Mouse (Mus musculus) embryonic facial prominence, embryonic 11.5 days (tissue): ENCODE results near the gene Igflr1. TPM values are rescaled to one million over a fixed set of nuclear protein-coding genes. Genes with fewer than 3 reads are reported as not detected.

Experiments used
- ATAC-seq: fragments of 200-750 bp; cut with Nextera tagmentation; replicated peaks from 2 replicates; pipeline ENCODE4 v1.8.0; 2017; ENCODE audit warnings: low read depth; ENCODE audit not compliant: insufficient number of reproducible peaks, low FRiP score, low TSS enrichment
- DNase-seq: peaks from one replicate; pipeline ENCODE4 v3.0.0-alpha.2; 2015; ENCODE audit warnings: low spot score
- H3K27ac ChIP-seq: fragments of 300-500 bp; sonication (generic); replicated peaks from 2 replicates; pipeline ENCODE4 v1.5.1; 2014; ENCODE audit warnings: mild to moderate bottlenecking, low read depth, low read length, control low read depth
- H3K27me3 ChIP-seq: fragments of 300-500 bp; sonication (generic); 2 replicates; pipeline ENCODE4 v1.6.1; 2014; ENCODE audit warnings: mild to moderate bottlenecking, low read length, moderate library complexity, mixed read lengths; ENCODE audit not compliant: control insufficient read depth, insufficient read depth
- H3K36me3 ChIP-seq: fragments of 300-500 bp; sonication (generic); replicated peaks from 2 replicates; pipeline ENCODE4 v1.6.1; 2014; ENCODE audit warnings: low read depth, mild to moderate bottlenecking, low read length, moderate library complexity, mixed read lengths; ENCODE audit not compliant: control insufficient read depth, insufficient read depth
- H3K4me1 ChIP-seq: fragments of 300-500 bp; sonication (generic); 2 replicates; pipeline ENCODE4 v1.6.1; 2014; ENCODE audit warnings: low read length, mixed read lengths; ENCODE audit not compliant: control insufficient read depth, insufficient read depth
- H3K4me2 ChIP-seq: fragments of 300-500 bp; sonication (generic); 2 replicates; pipeline ENCODE4 v1.6.1; 2014; ENCODE audit warnings: low read depth, mild to moderate bottlenecking, control low read depth, low read length, moderate library complexity
- H3K4me3 ChIP-seq: fragments of 300-500 bp; sonication (generic); 2 replicates; pipeline ENCODE4 v1.5.1; 2014; ENCODE audit warnings: low read depth, low read length, control low read depth
- H3K9ac ChIP-seq: fragments of 300-500 bp; sonication (generic); replicated peaks from 2 replicates; pipeline ENCODE4 v1.6.1; 2014; ENCODE audit warnings: mild to moderate bottlenecking, control low read depth, low read length
- H3K9me3 ChIP-seq: fragments of 300-500 bp; sonication (generic); replicated peaks from 2 replicates; pipeline ENCODE4 v1.6.1; 2016; ENCODE audit warnings: mild to moderate bottlenecking, low read length, inconsistent platforms, mixed read lengths; ENCODE audit not compliant: control insufficient read depth
- WGBS: fragments of 180-500 bp; shearing (Covaris S2); extraction: QIAGEN DNeasy Blood & Tissue Kit; methylation state at CpG from one replicate; pipeline ENCODE4 v1.1.7; 2014; 5-methylcytosine and 5-hydroxymethylcytosine counted together
- polyA plus RNA-seq: library from polyadenylated mRNA; unstranded; fragments of >200 nt; fragmentation: Nextera tagmentation; extraction: Ambion mirVana; gene quantifications from 2 replicates; pipeline ENCODE4 v1.2.1, GENCODE M21; 2014

Igflr1 gene
- polyA plus RNA-seq = 1.5 and 2.9 TPM in 2 replicates

DNA sequence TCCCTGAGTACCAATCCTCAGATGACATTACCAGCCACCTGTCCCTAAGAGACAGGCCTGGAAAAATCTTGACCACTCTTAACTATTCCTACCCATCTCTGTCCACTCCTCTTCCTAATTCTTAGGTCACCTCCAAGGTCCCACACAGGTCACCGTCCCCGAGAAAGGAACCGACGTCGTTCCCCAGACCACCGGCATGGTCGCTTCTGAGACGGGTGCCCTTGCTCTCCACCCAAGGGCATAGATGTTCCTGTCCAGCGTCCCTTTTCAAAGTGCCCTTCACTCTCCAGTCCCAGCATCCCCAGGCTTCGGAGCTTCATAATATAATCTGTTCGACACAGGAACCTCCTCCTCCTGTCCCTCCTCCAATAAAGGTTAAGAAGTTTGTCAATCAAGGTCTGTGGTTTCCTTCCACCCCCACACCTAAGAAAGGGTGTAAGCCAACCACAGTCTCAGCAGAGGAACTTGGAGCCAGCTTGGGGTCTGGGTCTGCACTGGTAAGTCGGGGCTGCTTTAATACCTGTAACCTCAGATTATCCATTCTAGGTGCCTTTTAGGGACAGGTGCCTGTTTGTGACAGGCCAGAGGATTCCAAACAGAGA lies at the start of gene Igflr1:
Gene Igflr1, plus strand, starts transcription at position 458 of the 602 bp plus-strand sequence.
- peaks cover 5% of the 10 kb centered on the region for H3K36me3 ChIP-seq
- H3K4me2 ChIP-seq = no peak within 1 kb of the TSS
- ATAC-seq (no peak), DNase-seq (no peak)
- no peaks in the 10 kb centered on the region for H3K27me3 ChIP-seq
- H3K27ac ChIP-seq = no peak within 1 kb of the TSS
- no peaks in the 10 kb centered on the region for H3K4me1 ChIP-seq
- H3K9ac ChIP-seq = no peak within 1 kb of the TSS
- 94% methylated on average over 12 of the region's 12 CpGs for WGBS
- no peak within 1 kb of the TSS for H3K4me3 ChIP-seq
- H3K9me3 ChIP-seq = no peaks in the 10 kb centered on the region

DNA sequence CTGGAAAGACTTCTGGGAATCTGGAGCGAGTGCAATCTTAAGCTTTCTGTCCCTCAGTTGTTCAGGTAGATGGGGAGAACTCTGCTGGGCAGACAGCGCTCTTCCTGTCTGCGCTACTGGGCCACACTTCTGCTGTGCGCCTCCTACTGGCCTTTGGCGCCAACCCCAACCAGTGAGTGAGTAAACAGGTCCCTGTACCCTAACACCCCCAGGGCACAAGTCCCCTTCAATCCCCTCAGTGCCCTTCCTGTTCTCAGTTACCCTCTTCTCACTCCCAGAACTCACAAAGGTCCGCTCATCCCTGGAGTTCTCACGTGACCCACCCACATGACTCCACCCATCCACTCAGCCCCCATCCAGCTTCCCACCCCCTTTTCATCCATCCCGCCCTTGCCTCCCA lies 46.9 kb upstream of the Igflr1 start:
- Histone ChIP-seq H3K4me2 (no peak overlapping the region), H3K9ac (no peak overlapping the region), H3K4me3 (no peak overlapping the region), H3K4me1 (no peaks in the 10 kb centered on the region), H3K27me3 (no peaks in the 10 kb centered on the region), H3K27ac (no peak overlapping the region), H3K9me3 (no peaks in the 10 kb centered on the region), H3K36me3 (peaks cover 2% of the 10 kb centered on the region; the same call in 1 of the 2 replicates)
- ATAC-seq (no peak), DNase-seq (no peak)
- WGBS = 38% methylated on average over 8 of the region's 8 CpGs

DNA sequence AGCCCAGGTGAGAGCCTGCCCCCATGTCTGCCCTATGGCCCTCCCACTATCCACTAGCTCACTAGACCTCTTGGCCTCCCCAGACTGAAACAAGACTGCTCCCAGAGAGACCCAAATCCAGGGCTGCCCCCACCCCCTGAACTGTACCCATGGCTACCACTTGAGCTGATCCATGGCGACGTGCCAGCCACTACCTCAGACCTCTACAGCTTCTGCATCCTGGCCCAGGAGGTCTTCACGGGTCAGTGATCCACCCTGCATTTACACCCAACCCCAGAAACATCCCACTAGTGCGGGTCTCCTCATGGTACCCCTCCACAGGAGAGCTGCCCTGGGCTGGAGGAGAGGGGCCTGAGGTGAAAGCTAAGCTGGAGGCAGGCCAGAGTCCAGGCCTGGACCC lies 44.8 kb upstream of the Igflr1 start:
- WGBS = 66% methylated on average over 4 of the region's 4 CpGs
- Histone ChIP-seq H3K27ac (no peak overlapping the region), H3K4me2 (no peak overlapping the region), H3K9me3 (no peaks in the 10 kb centered on the region), H3K27me3 (no peaks in the 10 kb centered on the region), H3K4me1 (no peaks in the 10 kb centered on the region), H3K9ac (no peak overlapping the region), H3K36me3 (peaks cover 2% of the 10 kb centered on the region; the same call in 1 of the 2 replicates), H3K4me3 (no peak overlapping the region)
- DNase-seq = no peak
- ATAC-seq = no peak

DNA sequence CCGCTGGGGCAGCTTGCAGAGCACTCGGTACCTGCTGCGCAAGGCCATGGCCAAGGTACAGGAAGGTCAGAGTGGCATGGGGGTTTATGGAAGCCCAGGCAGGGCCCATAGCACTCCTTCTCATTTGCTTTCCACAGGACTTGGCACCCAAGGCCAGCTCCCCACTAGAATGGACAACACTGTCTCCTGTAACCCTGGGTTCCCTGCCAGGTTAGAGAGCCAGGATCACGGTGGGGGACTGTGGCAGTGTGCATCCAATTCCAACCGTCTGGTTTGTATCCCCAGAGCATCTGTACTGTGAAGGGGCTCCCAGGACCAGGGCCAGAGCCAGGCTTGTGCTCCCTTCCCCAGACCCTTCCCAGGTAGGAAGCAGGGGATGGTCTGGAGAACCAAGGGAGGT lies 44.4 kb upstream of the Igflr1 start:
- ATAC-seq (no peak), DNase-seq (no peak)
- Histone ChIP-seq H3K9ac (no peak overlapping the region), H3K4me1 (no peaks in the 10 kb centered on the region), H3K27me3 (no peaks in the 10 kb centered on the region), H3K4me3 (no peak overlapping the region), H3K9me3 (no peaks in the 10 kb centered on the region), H3K4me2 (no peak overlapping the region), H3K36me3 (peaks cover 2% of the 10 kb centered on the region; the same call in 1 of the 2 replicates), H3K27ac (no peak overlapping the region)
- WGBS = 65% methylated on average over 5 of the region's 5 CpGs

DNA sequence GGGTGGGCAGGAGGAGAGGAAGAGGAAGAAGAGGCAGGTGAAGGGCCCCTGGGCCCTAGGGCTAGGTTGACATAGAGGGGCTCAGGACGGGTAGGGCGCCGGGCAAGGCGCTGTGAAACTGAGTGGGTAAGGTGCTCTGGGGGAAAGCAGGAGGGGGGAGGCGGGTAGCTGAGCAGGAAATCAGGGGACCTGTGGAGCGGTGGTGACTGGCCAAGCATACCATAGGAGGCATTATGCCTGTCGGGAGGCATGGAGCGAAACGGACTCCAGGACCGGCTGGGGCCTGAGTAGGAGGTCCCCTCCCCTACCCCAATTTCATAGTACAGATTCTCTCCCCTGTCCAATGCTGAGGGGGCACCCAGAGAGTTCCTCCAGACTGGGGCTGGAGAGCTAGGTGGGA lies 42.4 kb upstream of the Igflr1 start:
- Histone ChIP-seq H3K4me3 (no peak overlapping the region), H3K4me1 (0 out of 2 replicates have a peak, but pooled peaks cover 4% of the 10 kb centered on the region), H3K9ac (no peak overlapping the region), H3K4me2 (no peak overlapping the region), H3K27ac (no peak overlapping the region), H3K9me3 (no peaks in the 10 kb centered on the region), H3K27me3 (no peaks in the 10 kb centered on the region), H3K36me3 (peaks cover 2% of the 10 kb centered on the region)
- ATAC-seq = no peak
- WGBS = 86% methylated on average over 10 of the region's 10 CpGs
- no peak for DNase-seq

DNA sequence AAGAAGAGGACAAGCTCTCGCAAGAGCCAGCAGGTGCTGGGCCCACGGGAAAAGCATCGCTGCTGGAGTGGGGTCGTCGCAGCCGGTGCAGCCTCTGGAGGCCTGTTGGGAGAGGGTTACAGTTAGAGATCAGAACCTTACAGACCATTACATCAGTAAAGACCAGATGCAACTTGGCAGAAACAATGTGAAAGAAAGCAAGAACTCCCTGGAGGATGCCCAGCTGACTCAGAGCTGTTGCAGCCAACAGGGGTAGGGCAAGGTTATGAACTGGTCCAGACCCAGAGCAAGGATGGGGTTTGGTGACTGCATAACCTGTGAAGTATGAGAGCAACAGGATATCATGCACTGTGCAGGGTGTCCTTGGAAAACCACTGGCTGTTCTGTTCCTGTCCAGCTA lies 40.7 kb upstream of the Igflr1 start:
- WGBS = 72% methylated on average over 6 of the region's 6 CpGs
- Histone ChIP-seq H3K4me2 (no peak overlapping the region), H3K4me3 (no peak overlapping the region), H3K36me3 (peaks cover 6% of the 10 kb centered on the region), H3K4me1 (0 out of 2 replicates have a peak, but pooled peaks cover 4% of the 10 kb centered on the region), H3K27me3 (no peaks in the 10 kb centered on the region), H3K9me3 (no peaks in the 10 kb centered on the region), H3K27ac (no peak overlapping the region), H3K9ac (no peak overlapping the region)
- ATAC-seq (no peak), DNase-seq (no peak)

DNA sequence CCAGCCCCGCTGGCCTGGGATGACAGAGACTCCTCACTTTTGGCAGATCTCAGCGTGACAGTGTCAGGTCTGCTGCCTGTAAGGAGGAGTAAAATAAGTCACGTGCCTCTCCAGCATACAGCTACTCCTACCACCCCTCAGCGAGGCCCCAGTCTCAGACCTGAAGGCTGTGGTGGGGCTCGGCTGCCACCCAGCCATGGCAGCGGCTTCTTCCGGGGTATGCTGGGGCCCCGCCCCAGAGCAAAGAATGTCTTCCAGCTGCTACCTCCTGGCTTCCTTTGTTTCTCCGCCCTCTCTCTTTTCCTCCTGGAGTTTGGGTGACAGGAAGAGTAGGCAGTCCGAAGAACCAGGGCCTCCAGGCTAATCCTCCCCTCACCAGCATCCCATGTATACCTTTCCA lies 39.3 kb upstream of the Igflr1 start:
- Histone ChIP-seq H3K9ac (no peak overlapping the region), H3K4me2 (no peak overlapping the region), H3K9me3 (no peaks in the 10 kb centered on the region), H3K27me3 (no peaks in the 10 kb centered on the region), H3K27ac (no peak overlapping the region), H3K4me1 (0 out of 2 replicates have a peak, but pooled peaks cover 4% of the 10 kb centered on the region), H3K4me3 (no peak overlapping the region), H3K36me3 (peaks cover 6% of the 10 kb centered on the region)
- DNase-seq = peak; percentile 46
- WGBS = 23% methylated on average over 10 of the region's 10 CpGs
- ATAC-seq = no peak

DNA sequence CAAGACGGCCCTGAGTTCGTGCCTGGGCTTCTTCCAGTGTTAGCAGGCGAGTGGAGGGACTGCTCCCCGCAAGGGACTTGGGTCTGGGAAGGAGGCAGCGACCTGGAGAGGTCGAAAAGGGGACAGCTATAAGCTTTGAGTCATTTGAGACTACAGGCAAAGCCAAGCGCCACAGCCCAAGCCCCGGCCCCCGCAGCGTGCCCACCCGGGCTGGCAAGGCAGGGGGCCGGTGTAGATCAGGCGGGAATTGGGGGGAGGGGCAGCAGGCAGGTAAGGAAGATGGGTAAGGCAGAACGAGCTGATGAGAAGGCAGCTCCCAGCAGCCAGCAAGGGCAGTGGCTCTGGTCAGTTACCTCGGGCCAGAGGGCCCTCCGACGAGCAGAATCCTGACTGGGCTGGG lies 38.8 kb upstream of the Igflr1 start:
- Histone ChIP-seq H3K27me3 (no peaks in the 10 kb centered on the region), H3K36me3 (peaks cover 8% of the 10 kb centered on the region), H3K4me1 (0 out of 2 replicates have a peak, but pooled peaks cover 4% of the 10 kb centered on the region), H3K9me3 (no peaks in the 10 kb centered on the region), H3K27ac (no peak overlapping the region), H3K4me3 (no peak overlapping the region), H3K4me2 (no peak overlapping the region), H3K9ac (peak overlapping the region; percentile 10)
- 10% methylated on average over 15 of the region's 17 CpGs for WGBS
- DNase-seq (no peak), ATAC-seq (0 out of 2 replicates have a peak, but pooled peaks have one; percentile 21)
